Mouse (Mus musculus): Measurements from ENCODE around the gene Nono.

Nono gene

DNA sequence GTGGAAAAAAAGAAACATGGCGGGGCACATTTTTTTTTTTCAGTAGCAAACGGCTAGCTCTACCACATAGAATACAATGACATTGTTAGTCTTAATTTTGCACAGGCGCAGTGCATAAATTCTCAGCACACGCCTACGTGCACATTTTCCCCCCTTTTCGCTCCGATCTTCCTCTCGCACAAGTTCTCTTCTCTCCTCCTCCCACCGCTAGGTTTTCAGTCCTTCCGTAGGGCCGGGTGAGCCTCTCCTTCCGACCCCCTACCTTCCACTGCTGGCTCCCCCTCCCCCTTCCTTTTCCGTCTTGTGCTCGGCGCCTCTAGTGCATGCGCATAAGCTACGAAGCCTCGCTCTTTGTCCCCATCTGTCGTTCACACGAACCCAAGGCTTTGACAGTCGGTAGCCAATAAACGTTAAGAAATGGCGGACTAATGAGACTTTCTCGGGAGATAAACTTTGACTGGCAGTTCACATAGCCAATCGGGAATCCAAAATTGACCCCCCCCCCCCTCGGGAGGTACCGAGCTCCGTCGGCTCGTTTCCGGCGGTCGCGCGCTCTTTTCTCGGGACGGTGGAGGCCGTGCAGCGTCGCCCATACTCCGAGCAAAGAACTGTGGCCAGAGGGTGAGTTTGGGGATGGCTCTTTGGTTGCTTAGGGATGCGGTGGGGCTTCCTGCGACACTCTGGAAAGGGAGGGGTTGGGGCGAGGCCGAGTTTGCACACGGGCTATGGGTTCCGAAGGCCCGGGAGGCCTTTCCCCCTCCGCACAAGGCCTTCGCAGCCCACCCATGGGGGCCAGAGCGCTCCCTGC is at the start of gene Nono:
TSS of gene Nono (plus strand) at position 177 of the 808 bp plus-strand sequence.
- DNase-seq (ENCODE audit: extremely low spot score, low read depth, low spot score), result peak; percentile 88

DNA sequence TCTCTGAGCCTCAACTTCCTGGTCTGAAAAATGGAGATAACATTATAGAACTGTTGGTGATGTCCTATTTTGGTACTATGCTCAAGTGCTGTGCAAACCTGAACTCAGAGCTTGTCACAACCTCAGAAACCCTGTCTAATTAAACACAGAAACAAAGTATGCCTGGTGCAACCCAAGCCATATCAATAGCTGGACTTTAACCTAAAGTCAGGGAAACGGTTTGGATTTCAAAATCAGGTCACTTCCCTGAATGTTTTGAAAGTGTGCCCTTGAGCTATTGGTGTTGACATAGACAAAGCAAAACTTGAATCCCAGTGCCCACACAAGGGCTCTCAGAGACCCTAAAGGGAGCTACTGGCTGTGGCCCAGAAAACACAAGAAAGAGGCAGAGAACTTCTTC is 49.4 kb upstream of the Nono start:
- no peak for DNase-seq (ENCODE audit: extremely low spot score, low read depth, low spot score)

DNA sequence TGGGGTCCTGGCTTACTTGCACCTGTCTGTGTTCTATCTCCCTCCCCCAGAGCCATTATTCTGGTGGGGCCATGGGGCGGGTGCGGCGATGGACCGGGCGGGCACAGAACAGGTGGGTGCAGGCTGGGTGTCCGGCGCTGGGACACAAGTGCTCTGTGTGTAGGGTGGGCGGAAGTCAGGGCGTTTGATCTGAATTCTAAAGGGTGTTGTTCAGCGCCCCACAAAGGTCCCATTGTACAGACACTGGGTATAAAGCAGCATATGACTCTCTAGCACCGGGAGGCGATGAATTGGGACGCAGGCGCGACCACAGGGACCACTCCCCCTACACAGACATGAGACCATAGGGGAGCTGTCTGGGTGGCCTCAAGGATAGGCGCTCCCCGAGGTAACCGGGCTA is 45.7 kb upstream of the Nono start:
- DNase-seq (ENCODE audit: extremely low spot score, low read depth, low spot score), result no peak

DNA sequence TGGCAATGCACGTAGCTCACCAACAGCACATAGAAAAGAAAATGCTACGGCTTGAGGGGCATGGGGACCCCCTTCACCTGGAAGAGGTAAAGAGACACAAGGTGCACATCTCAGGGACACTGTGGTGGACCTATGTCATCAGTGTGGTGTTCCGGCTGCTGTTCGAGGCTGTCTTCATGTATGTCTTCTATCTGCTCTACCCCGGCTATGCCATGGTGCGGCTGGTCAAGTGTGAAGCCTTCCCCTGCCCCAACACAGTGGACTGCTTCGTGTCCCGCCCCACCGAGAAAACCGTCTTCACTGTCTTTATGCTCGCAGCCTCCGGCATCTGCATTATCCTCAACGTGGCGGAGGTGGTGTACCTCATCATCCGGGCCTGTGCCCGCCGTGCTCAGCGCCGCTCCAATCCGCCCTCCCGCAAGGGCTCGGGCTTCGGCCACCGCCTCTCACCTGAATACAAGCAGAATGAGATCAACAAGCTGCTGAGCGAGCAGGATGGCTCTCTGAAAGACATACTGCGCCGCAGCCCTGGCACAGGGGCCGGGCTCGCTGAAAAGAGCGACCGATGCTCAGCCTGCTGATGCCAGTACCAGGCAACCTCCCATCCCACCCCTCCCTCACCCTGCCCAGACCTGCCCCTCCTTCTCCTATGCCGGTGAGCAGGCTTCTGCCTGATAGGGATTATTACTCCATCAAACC is 44.5 kb upstream of the Nono start:
- DNase-seq (ENCODE audit: extremely low spot score, low read depth, low spot score), result no peak

DNA sequence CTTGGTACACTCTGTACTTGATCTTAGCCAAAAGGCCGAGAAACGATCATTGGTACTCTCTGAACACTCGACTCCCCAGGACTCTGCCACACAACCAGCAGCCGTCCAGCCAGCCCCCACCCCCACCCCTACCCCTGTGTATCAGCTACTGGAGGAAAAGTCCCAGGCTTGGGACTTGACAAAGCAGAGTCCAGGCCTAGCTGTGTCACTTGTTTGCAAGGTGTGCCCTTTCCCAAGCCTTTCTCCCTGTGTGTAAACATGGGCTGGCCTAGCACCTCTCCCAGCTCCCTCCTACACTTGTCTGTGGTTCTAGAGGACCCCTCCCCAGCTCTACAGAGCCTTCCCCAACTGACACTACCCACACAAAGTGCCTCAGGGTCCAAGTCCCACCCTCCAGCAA is 42.9 kb upstream of the Nono start:
- no peak for DNase-seq (ENCODE audit: extremely low spot score, low read depth, low spot score)

DNA sequence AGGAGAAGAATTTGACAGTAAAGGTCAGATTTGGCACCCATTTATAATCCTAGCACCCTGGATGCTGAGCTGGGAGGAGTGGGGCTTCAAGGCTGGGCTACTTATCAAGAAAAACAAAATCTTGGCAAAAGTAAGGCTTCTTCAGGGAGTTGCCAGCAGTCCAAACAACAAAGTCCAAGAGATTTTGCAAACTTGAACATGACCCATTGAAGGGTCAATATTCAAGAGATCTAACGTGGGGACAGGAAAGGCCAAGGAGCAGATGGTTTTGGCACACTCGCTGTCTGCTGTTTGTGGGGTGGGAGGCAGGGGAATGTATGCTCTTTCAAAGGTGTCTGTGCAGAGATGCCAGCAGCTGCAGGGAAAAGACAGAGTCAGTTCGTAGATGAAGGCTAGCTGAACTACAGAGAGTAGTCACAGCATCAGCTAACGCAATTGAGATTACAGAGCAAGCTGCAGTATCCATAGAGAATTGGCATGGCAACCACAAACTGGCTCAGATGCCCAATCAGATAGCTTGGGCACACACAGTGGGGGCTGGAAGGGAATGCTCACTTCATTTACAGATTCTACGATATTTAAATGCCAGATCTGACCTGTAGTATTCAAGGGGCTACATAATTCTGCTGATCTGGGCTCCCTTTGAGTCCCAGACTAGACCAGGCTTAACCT is 40.1 kb upstream of the Nono start:
- DNase-seq (ENCODE audit: extremely low spot score, low read depth, low spot score), result no peak

DNA sequence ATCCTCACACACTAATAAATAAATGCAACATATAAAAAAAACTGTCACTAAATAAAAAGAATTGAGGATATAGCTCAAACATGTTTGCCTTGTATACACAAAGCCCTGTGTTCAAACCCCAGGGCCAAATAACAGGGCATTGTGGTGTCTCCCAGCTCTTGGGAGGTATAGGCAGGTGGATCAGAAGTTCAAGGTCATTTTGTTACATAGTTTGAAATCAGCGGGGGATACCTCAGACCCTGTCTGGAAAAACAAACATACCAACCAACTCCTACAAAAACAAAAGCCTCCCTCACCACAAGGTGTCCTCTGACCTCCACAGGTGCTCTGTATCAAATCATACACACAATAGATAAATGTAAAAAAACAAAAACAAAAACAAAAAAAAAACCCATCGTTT is 34.8 kb upstream of the Nono start:
- DNase-seq (ENCODE audit: extremely low spot score, low read depth, low spot score), result no peak

DNA sequence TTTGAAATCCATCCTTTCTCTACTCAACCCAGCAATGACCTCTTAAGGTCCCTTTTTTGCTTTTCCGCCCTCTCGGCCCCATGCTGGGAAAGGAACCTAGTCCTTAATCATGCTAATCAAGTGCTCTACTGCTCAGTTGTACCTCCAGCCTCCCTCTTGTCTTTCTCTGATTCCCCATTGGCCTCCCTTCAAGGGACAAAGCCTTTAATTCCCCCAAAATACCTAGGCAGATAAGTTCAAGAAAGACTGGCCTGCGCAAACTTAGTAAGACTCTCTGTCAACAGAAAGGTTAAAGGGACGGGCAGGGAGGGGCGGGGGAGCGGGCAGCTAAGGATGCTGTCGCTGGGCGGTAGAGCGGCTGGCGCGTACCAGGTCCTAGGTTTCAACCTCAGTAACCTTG is 32.7 kb upstream of the Nono start:
- DNase-seq (ENCODE audit: extremely low spot score, low read depth, low spot score), result no peak

DNA sequence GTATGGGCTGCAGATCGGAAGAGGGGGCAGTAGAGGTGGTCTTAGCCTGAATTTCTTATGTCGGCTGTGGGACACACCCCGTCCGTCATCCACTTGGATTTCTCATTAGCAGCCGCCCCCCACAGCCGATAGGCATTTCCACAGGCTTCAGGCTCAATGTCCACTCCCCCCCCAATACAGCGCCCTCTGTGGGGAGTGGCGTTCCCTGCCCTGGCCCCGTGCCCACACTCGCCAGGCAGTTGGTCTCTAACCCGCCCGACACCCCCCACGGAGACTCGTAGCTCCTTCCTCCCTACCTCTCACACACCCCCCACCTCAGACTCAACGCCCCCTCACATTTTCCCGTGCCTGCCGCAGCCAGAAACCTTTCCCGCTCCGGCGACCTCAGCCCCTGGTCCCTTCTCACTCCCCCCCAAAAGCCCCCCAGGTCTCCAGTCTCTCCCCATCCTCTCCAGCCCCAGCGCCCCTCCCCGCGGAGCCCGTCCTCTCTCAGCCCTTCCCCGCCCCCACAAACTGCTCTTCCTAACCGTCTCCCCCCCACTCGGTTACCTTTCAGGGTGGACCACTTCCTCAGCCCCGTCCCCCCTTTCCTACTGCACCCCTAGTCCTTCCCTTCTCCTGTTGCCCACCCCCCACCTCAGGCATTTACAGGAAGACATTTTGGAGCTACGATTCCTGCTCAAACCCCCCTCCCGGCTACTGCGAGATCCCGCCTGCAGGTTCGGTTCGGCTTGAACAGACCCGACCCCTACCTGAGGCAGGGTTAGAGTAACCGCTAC is 10.0 kb upstream of the Nono start:
- DNase-seq (ENCODE audit: extremely low spot score, low read depth, low spot score), result no peak

DNA sequence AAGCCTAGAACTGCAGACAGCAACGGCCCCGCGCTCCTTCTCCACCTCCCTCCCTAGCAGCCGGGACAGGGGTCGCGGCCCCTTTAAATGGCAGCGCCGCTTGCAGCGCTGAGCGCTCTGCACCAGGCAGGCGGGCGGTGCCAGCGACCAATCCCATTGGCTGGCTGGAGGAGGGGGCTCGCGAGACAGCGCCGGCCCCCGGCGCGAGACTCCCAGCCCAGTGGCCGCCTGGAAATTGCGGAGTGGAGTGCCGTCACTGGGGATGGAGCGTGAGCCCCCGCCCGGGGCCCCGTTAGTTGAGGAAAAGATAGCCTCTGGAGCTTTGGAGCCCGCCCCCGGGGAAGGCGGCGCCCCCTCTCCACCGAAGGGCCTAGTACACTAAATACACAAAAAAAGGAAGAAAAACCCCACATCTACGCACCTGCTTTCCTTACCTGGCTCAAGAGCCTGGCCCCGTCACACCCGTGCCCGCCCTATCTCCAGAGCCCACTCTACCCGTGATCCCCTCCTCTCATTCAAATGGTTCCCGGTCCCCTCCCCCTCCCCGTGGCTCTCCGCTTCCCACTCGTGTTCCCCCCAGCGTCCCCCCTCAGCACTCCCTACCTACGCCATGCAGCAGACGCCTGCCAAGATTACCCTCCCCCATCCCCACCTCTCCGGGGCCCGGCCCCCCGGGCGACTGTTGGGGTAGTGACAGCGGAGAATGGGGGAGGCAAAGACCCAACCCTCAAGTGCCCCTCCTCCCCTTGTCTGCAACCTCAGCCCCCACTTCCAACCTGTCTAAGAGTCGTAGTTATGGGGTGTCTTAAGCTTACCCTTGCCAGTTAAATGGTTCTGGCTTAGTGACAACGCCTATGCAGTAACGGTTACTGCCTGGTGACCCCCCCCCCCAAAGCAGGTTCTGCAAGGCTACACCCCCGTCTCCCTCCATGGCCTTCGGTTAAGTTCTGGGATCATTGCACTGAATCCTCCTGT is 9.1 kb upstream of the Nono start:
- no peak for DNase-seq (ENCODE audit: extremely low spot score, low read depth, low spot score)

DNA sequence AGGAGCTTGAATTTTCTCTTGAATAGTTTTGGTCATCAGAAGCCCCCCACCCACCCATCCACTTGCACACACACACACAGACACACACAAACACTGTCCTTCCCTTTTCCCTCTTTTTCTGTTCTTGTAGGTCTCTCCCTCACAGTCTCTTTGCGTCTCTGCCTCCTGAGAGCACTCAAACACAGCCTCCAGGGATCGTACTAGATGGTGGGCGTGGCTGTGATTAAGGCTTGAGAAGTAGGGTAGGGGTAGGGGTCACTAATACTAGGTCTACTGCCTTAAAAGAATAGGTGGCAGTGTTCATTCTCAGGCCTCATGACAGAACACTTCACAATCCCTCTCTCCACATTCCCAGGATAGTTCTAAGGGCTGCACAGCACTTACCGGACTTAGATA is 8.4 kb upstream of the Nono start, which contains the start of gene Zmym3:
TSS of gene Zmym3 (minus strand) at position 150 of the 396 bp plus-strand sequence.
- no peak for DNase-seq (ENCODE audit: extremely low spot score, low read depth, low spot score)

DNA sequence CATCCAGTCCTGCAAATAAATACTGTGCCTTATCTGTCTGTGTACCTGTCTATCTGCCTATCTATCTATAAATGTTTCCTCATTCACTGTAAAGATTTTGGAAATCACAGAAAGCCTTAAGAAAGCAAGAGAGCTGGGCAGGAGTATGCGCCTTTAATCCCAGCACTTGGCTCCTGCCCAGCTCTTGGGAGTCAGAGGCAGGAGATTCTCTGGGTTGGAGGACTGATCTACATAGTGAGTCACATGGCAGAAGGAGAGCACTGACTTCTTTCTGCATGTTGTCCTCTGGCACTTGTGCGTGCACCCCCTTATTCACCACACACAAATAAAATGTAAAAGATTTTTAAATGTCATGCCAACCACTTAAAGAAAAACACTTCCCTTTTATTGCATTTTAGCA is 5.7 kb upstream of the Nono start:
- DNase-seq (ENCODE audit: extremely low spot score, low read depth, low spot score), result no peak

DNA sequence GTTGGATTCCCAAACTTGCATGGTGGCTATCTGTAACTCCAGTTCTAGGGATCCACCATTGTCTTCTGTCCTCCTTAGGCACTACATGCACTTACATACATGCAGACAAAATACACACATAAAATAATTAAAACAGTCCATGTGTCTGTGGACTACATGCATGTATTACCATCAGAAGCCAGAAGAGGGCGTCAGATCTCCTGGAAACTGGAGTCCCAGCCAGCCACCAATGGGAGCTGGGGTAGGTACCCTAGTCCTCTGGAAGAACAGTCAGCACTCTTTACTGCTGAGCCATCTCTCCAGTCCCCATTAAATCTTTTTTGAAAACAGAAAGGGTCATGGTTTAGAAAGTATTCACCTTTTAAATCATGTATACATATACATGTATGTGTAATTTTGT is 1.3 kb upstream of the Nono start:
- no peak for DNase-seq (ENCODE audit: extremely low spot score, low read depth, low spot score)

DNA sequence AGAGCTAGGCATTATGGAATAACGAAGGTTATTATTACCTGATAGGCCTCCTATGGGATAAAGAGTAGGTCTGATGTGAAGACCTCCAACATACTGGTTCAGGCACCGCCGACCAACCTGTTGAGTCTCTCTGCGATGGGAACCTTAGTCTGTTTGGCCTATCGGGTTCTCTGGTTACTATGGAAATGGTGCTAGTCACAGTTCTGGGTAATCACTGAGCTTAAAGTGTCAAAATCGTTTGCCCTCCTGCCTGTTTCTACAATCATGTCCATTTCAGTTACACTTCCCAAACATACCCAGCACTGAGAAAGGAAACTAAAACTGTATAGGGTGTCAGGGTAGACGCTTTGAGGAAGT is 355 bp upstream of the Nono start:
- DNase-seq (ENCODE audit: extremely low spot score, low read depth, low spot score), result no peak

DNA sequence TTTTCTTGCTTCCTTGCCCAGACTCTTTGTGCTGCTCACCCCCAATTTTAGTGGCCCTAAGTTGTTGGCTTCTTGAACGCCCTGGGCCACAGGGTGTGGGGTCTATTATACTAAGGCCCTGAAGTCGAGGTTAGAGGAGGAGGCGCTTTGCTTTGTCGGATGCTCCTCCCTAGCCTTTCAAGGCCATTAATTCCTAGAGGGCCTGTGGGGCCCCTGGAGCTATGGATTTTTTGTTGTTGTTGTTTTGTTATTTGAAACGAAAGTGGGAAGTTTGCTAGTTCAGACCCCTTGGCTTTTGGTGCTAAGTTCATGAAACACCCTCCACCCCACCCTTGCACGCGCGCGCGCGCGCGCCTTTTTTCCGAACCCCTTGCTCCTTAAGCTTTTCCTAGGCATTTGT is 858 bp downstream of the Nono start:
- no peak for DNase-seq (ENCODE audit: extremely low spot score, low read depth, low spot score)

DNA sequence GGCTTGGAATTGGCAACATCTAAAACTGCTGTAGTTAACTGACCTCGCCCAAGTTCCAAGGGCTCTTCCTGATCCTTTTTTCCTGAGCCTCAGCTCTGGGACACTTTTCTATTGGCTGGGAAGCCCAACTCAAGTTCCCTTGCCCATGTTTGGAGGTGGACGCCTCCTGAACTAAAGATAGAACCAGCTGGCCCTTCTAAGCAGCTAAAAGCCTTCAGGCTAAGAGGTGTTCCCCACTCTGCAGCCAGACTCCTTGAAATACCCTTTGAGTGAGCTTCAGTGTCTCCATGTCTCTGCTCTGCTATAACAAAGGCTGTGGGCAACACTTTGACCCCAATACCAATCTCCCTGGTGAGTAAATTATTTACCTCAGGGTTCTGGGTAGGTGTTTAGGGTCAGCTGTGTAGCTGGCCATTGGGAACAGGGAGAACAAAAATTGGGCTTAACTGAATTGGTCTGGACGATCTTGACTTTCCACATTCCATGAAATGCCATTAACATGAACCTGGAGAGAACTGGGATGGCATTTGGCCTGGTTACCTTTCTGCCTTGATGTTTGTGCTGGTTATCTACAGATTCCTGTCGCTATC is 19.9 kb downstream of the Nono start, which contains the start of gene Itgb1bp2:
TSS of gene Itgb1bp2 (plus strand) at position 203 of the 590 bp plus-strand sequence.
- no peak for DNase-seq (ENCODE audit: extremely low spot score, low read depth, low spot score)

DNA sequence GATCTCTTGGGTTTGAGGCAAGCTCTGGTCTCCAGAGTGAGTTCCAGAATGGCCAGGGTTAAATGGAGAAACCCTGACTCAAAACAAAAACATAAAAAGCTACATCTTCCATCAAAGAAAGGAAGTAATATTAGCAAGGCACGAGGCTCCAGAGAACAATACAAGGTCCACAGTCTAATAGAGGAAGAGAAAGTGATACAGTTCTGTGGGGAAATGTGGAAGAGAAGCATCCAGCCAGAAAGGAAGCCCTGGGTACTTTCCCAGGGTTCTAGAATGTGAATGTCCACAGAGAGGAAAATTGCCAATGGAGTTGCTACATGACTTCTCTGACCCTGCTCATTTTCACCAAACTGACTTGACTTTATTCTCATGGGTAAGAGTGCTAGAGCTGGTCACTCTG is 22.0 kb downstream of the Nono start:
- DNase-seq (ENCODE audit: extremely low spot score, low read depth, low spot score), result no peak

DNA sequence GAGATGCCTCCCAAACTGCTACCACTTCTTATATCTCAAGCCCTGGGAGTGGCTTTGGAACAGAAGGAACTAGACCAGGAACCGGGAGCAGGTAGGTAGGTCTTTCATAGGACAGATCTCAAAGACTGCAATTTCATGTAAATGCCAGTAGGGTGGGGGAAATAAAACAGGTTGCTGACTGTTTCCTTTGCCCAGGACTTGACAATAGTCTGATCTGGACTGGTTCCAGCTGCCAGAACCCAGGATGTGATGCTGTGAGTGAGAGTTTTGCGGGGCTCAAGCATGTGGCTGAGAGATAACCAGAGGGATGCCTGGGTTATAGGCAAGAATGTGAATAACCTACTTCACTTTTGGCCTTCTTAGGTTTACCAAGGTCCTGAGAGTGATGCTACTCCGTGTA is 22.5 kb downstream of the Nono start:
- DNase-seq (ENCODE audit: extremely low spot score, low read depth, low spot score), result no peak

DNA sequence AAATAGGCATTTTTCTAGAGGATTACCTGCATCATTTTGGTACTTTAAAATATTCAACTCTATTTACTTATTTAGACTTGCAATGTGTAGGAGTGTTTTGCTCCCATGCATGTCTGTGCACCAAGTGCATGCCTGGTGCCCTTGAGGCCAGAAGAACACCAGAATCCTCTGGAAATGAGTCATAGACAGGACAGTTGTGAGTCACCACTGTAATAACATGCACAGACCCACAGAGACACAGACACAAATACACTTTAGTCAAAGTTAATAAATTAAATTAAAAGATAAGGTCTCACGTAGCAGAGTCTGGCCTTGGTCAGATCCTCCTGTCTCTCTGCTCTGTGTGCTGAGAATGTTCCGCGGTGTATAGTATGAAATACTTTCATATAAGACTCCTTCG is 43.1 kb downstream of the Nono start:
- DNase-seq (ENCODE audit: extremely low spot score, low read depth, low spot score), result no peak
